Mouse (Mus musculus): ENCODE data around the gene Pou2af1.

GRCm38 (mm10) chr9:51286079-51286478, 72.6 kb downstream of the Pou2af1 start:
- no peak for TF ChIP-seq CTCF (IDR thresholded peaks at IDR 0.05; ENCODE audit: insufficient read depth, low read length)
- TF ChIP-seq POLR2A (IDR thresholded peaks at IDR 0.05; ENCODE audit: borderline replicate concordance, extremely low read depth, low read depth, low read length), result no peak
